ENCODE assay signal across 20 mouse cellular contexts in the genomic region with DNA sequence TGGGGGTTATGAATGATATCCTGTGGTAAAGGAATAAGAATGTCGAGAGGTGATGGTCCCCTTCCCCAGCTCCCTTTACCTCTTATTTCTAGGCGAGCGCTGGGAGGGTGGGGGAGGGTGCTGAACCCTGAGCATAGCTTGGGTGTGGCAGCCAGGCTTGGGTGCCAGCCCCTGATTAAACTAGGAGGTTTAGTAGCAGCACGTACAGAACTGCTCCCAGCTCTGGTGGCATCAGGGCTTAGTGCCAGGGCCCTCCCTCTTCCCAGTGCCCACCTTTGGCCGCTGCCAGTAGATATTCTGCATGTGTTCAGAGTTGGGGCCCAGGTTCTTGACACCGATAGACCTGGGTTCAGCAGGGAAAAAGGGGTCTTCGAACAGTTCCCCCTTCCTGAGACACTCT. TPM values are rescaled to one million over a fixed set of nuclear protein-coding genes. Genes with fewer than 3 reads are reported as not detected.
"Had no signal": no experiment of that assay in that cellular context is flagged by ENCODE, and none has a peak within 500 bp of the region (broad histone marks: within the 10 kb centered on the region; RNA-seq: fewer than 3 reads in every experiment).

No protein-coding gene starts in this region.

- H3K36me3 ChIP-seq: limb, embryonic 15.5 days; midbrain, embryonic 15.5 days; stomach, embryonic 15.5 days had no signal

- H3K27me3 ChIP-seq: limb, embryonic 15.5 days; midbrain, embryonic 15.5 days; stomach, embryonic 15.5 days had no signal

- H3K9ac ChIP-seq: limb, embryonic 15.5 days; lung, embryonic 14.5 days; midbrain, embryonic 15.5 days; stomach, embryonic 15.5 days had no signal

- H3K9me3 ChIP-seq: limb, embryonic 15.5 days; midbrain, embryonic 15.5 days; stomach, embryonic 15.5 days had no signal

- H3K4me1 ChIP-seq: limb, embryonic 15.5 days; midbrain, embryonic 15.5 days; stomach, embryonic 15.5 days had no signal

- H3K27ac ChIP-seq: limb, embryonic 15.5 days; macrophage; midbrain, embryonic 15.5 days; stomach, embryonic 15.5 days had no signal

- H3K4me3 ChIP-seq: limb, embryonic 15.5 days; midbrain, embryonic 15.5 days; stomach, embryonic 15.5 days had no signal

- ATAC-seq: inflammation-experienced regulatory T-cells, adult 6 months; intestine, postnatal 0 days; midbrain, embryonic 15.5 days had no signal

- H3K4me2 ChIP-seq: limb, embryonic 15.5 days; lung, embryonic 14.5 days; midbrain, embryonic 15.5 days; stomach, embryonic 15.5 days had no signal

- DNase-seq: kidney, adult 8-10 months; kidney, postnatal 25 days; layer of hippocampus, adult 9-11 months; layer of hippocampus, postnatal 36 days; lung, embryonic 14.5 days; lung, postnatal 10 days; right cerebral cortex, postnatal 14 days; thymus, adult 2 months; thymus, postnatal 25 days had no signal

RNA-seq across cellular contexts. Expression of gene Capn11, which starts 5.9 kb away (rescaled TPM):
- polyA plus RNA-seq: inflammation-experienced regulatory T-cells, adult 6 months; intestine, postnatal 0 days; lung, embryonic 14.5 days; neural tube, embryonic 14.5 days; spleen, adult 2 months had no signal

RNA-seq across cellular contexts. Expression of gene Mymx, which starts 51.3 kb away (rescaled TPM):
- total RNA-seq: layer of hippocampus, adult 18-20 months; layer of hippocampus, postnatal 36 days; left cerebral cortex, adult 8-10 months; left cerebral cortex, postnatal 25 days had no signal
- polyA plus RNA-seq: inflammation-experienced regulatory T-cells, adult 6 months; lung, embryonic 14.5 days; macrophage; midbrain, embryonic 15.5 days; spleen, adult 2 months had no signal
